Mouse (Mus musculus): ENCODE measurements around the gene Nfix.

Gene Nfix

GRCm38 (mm10) chr8:84799999-84800831 is at the start of gene Nfix:
Nfix (minus strand) TSS chr8:84800344.
- peak; percentile 73 to 90 for DNase-seq (ENCODE audit: inconsistent age in 2 of 2, low spot score in 1 of 2)

DNA sequence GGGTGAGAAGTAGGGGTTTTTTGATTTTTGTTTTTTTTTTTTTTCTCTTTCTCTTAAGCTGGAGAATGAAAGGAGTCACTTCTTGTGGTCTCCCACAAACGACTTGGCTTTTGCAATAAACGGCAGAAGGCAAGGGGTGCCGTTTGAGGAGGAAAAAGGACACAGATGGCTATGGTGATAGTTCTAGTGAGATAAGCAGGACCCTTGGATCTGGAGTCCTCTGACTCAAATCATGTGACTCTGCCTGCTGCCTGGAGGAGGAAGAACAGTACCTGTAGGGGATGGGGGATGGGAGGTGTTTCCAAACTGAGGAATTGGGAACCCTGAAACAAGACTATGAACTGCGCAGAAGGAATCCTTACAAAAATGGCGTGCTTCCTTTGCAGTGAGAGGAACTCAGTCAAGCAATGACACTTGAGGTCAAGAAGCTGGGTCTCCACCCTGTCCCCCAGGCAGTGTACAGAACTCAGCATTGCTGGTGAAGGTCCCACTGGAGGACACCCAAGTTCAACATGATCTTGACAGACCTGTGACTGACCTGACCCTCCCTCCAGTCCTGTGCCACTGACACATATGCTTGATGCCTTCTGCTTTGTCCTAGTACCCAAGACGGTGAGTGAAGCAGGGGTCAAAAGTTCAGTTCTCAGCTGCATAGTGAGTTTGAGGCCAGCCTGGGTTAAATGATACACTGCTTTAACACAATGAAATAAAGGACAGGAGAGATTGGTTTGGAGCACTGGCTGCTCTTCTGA is 47.7 kb upstream of the Nfix start:
- DNase-seq (ENCODE audit: inconsistent age in 2 of 2, low spot score in 1 of 2) = peak in 1 of 2 experiments; percentile 74

GRCm38 (mm10) chr8:84846722-84847572 is 46.8 kb upstream of the Nfix start, which contains the start of gene Calr:
Calr (minus strand) TSS chr8:84846934.
- peak; percentile 100 for DNase-seq (ENCODE audit: inconsistent age in 2 of 2, low spot score in 1 of 2)

DNA sequence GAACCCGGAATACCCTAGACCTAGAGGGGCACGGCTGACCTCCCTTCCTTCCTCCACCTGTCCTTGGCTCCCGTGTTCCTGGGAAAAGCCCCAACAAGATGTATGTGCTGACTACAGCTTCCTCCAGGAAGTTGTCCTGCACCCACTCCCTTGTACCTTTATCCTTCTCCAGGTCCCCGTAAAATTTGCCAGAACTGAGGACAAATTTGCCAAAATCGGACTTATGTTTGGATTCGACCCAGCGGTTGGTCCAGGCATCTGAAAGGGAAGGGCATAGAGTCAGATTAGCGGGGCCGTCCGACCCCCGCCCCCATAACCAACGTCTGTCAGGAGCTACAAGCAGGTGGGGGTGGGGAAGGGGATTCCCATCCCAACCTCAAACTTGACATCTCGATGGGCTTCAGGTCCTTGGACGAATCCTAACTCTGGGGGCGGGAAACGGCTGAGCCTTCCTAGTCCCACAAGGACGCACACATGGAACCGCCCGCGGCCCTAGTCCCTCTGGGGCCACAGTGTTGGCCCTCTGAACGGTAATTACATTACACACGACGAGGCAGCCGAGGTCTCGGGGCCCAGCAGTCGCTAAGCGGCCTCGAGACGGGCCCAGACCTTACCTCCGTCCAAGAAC is 46.1 kb upstream of the Nfix start:
- DNase-seq (ENCODE audit: inconsistent age in 2 of 2, low spot score in 1 of 2) = no peak

- DNase-seq (ENCODE audit: inconsistent age in 2 of 2, low spot score in 1 of 2) = peak; percentile 57 to 74
Measured at GRCm38 (mm10) chr8:84845355-84846093, 45.4 kb upstream of the Nfix start.

DNA sequence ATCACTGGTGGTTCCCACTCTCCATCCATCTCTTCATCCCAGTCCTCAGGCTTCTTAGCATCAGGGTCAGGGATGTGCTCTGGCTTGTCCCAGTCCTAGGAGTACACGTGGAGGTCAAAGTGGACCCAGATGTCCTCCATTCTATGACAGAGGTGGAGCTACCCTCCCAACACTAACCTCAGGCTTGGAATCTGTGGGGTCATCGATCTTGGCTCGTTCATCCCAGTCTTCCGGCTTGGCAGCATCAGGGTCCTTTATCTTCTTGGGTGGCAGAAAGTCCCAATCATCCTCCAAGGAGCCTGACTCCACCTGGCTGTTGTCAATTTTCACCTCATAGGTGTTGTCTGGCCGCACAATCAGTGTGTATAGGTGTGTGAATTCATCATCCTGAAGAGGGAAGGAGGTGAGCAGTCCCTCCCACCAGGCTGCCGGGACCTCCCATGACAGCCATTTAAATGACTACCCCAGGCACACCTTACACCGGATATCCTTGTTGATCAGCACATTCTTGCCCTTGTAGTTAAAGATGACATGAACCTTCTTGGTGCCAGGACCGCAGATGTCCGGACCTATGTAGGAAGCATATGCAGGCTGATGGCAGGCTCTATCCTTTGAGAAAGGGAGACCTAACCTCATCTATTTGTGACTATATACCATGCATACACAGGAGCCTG is 44.4 kb upstream of the Nfix start:
- peak in 1 of 2 experiments; percentile 44 for DNase-seq (ENCODE audit: inconsistent age in 2 of 2, low spot score in 1 of 2)

DNA sequence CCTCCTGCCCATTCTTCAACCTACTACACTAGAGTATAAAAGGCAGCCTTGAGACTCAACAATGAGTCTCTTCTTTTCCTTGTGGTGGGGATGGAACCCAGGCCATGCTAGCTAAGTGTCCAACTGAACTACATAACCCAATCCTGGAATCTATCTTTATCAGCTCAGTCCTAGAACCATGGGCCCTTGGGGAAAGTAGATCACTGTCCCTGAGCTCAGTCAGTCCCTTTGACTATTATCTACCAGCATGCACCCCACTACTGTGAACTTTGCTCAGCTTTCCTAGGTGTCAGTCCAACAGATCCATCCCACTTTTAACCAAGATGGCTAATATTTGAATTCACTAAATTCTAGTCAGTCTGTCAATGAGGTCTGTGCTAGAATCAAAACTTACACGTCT is 41.4 kb upstream of the Nfix start:
- peak in 1 of 2 experiments; percentile 51 for DNase-seq (ENCODE audit: inconsistent age in 2 of 2, low spot score in 1 of 2)

- DNase-seq (ENCODE audit: inconsistent age in 2 of 2, low spot score in 1 of 2) = peak; percentile 94 to 97
Measured at GRCm38 (mm10) chr8:84840248-84840999, 40.3 kb upstream of the Nfix start, which contains the start of gene Rad23a. Rad23a (minus strand) TSS chr8:84840665.

DNA sequence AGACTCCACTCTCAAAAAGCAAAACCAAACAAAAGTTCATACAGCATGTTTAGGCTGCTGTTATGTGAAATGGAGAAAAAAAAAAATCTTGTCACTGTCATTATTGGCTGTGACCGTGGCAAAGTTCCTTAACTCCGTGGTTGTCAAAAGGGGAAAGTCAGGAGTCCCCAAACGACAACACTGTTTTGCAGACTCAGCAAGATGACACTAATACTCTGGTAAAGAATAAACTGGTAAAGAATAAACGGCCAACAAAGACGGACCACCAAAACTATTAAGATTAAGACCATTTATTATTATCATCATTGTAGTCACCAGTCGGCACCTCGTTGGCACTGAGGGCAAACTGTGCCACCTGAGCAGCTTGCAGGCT is 39.7 kb upstream of the Nfix start:
- no peak for DNase-seq (ENCODE audit: inconsistent age in 2 of 2, low spot score in 1 of 2)

GRCm38 (mm10) chr8:84839411-84839810 is 39.3 kb upstream of the Nfix start:
- no peak for DNase-seq (ENCODE audit: inconsistent age in 2 of 2, low spot score in 1 of 2)

DNA sequence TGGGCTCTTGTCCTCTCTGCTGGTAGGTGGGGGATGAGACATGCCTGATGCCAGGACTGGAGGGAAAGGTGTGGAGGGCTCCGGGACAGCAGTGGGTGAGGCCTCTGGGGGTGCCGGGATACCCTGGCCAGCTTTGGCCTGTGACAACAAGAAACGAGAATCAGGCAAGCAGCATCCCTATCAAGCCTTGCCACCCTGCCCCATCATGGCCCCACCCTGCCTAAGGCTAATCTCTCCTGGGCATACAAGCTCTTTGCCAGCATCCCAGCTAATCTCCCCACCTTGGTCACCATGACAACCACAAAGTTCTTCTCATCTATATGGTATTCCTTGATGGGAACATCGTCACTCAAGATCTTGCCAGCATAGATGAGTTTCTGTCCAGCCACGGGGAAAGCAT is 38.4 kb upstream of the Nfix start:
- peak in 1 of 2 experiments; percentile 36 for DNase-seq (ENCODE audit: inconsistent age in 2 of 2, low spot score in 1 of 2)

- peak in 1 of 2 experiments; percentile 38 for DNase-seq (ENCODE audit: inconsistent age in 2 of 2, low spot score in 1 of 2)
Measured at GRCm38 (mm10) chr8:84837912-84838470, 37.8 kb upstream of the Nfix start.

DNA sequence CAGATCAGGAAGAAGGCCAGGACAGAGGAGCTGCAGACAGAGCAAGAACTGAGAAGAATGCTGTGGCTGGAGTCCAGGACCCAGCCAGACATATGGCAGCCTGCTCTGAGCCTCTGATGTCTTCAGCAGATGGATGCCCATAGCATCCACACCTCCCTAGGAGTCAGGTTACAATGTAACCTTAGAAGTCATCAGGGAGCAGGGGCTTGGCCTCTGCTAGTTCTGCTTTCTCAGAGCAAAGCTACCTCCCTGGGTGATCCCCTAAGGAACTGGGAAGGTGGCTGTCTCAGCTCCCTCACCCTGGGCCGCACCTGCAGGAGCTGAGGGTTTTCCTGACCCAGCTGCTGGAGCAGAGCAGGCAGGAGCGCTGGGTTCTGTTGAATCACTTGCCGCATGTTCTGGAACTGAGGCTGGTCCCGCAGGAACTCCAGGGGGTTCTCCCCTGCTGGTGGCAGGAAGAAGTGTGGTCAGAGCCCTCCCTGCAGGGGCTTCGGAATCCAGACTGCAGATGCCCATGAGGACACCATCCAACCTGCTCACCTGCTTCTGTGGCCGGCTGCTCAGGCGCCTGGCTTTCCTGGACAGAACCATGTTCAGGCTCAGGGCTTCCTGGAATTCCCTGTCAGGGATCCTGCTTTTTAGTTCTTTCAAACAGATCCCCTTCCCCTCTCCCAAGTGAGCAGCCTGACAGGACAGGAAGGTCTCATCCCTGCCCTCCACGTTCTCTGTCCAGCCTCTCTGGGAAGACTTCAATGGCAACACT is 37.2 kb upstream of the Nfix start:
- no peak for DNase-seq (ENCODE audit: inconsistent age in 2 of 2, low spot score in 1 of 2)

DNA sequence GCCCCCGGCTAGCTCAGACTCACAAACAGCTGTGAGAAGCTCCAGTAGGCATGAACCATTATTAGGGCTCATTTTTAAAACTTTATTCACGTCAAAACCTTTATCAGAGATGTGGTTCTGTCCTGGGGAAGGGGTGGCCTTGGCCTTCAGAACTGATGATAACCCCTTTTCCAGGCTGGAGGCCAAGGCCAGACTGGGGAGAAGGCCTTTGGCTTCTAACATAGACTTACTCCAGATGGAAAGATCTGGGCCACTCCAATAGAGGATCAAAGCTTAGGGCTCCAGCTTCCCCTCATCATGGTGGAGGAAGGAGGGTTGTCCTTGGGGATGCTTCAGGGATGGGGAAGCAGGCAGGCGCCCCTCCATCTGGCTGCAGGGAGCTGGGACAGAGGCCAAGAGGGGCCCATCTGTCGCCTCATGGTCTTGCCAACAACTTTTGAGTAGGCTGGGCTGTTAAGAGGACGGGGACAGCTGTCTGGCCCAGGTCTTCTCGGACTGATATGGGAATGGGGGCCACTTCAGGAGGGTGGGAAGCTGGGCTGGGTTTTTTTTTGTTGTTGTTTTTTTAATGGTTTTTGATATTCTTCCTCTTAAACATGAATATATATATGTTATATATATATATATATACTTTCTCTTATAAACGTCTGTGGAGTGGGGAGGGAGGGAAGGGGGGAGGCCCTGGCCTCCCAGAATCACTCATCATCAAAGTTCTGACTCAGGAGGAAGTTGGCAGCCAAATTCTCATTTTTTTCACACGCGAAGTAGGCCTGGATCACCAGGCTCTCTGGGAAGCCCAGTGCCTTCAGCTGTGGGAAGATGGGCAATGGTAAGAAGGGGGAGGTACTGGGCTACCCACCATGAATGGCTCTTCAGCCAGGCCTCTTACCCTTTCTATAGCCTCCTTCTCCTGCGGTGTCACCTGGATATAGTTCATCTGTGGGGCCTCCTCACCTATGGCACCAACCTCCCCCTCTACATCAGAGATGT is 35.0 kb upstream of the Nfix start:
- peak; percentile 87 to 89 for DNase-seq (ENCODE audit: inconsistent age in 2 of 2, low spot score in 1 of 2)

DNA sequence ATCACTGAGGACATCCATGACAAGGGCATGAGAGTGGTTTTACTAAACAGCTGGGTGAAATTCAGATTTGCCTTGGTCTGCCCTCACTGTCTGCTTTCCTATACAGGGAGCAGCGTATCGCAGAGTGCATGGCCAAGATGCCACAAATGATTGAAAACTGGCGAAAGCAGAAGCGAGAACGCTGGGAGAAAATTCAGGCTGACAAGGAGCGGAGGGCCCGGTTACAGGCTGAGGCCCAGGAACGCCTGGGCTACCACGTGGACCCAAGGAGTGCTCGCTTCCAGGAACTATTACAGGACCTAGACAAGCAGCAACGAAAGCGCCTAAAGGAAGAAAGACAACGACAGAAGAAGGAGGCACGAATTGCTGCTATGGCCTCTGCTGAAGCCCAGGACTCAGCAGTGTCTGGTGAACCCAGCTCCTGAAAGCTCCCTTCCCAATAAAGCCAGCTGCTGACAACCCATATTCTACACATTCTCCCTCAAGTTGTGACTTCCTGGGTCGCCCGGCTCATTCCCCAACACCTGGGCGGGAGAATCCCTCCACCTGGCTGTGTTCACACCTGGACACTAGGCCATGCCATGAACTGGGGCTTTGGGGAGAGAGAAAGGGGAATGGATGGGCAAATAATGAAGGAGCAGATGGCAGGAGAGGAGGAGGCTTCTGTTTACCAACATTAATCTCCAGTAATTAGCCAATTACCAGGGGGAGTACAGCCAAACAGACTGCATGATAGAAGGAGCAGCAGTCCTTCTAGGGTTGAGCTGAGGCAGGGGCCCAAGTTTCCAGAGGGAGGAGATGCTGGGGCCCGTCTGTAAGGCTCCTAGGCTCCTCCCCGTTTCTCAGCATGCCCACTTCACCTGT is 34.1 kb upstream of the Nfix start:
- DNase-seq (ENCODE audit: inconsistent age in 2 of 2, low spot score in 1 of 2) = peak in 1 of 2 experiments; percentile 48
